ENCODE assay signal across 9 mouse cellular contexts in genomic region chr17:46265918-46266618, GRCm38 (mm10). TPM values are rescaled to one million over a fixed set of nuclear protein-coding genes. Genes with fewer than 3 reads are reported as not detected.
DNase-seq lines count a peak whose midpoint lies in the region; ATAC-seq and TF ChIP-seq lines count a peak whose summit lies in the region.
"Had no signal": no experiment of that assay in that cellular context is flagged by ENCODE, and none has a peak within 500 bp of the region (broad histone marks: within the 10 kb centered on the region; RNA-seq: fewer than 3 reads in every experiment).

No protein-coding gene starts in this region.

- peak; percentile 81 to 89 (median 87) for TF ChIP-seq CTCF in MEL (IDR thresholded peaks at IDR 0.05 in 2 of 3, conservative IDR thresholded peaks at IDR 0.05 in 1 of 3; ENCODE audit: control insufficient read depth in 1 of 3, insufficient read depth in 1 of 3, low read depth in 2 of 3, low read length in 3 of 3, poor library complexity in 1 of 3, severe bottlenecking in 1 of 3)

- DNase-seq in MEL (ENCODE audit: low read depth, low spot score), result peak; percentile 69
- peak; percentile 85 for DNase-seq in cerebellum, adult 11-12 months
- DNase-seq in layer of hippocampus, postnatal 14 days (ENCODE audit: low spot score in 2 of 2), result peak; percentile 89 to 93
- peak; percentile 91 for DNase-seq in lung, postnatal 10 days
- peak; percentile 86 for DNase-seq in right cerebral cortex, adult 18-20 months
- DNase-seq in urinary bladder, postnatal 36 days (ENCODE audit: low spot score in 2 of 2), result peak; percentile 73 to 80

- H3K9ac ChIP-seq in MEL (ENCODE audit: control insufficient read depth, low read depth, low read length, poor library complexity, severe bottlenecking), result no peak overlapping the region
- H3K9ac ChIP-seq in forebrain, embryonic 15.5 days (replicated peaks), result no peak overlapping the region
- no peak overlapping the region for H3K9ac ChIP-seq in hindbrain, embryonic 12.5 days
- H3K9ac ChIP-seq: neural tube, embryonic 12.5 days had no signal

- H3K9me3 ChIP-seq in MEL (replicated peaks; ENCODE audit: insufficient read depth, low read length), result no peaks in the 10 kb centered on the region
- H3K9me3 ChIP-seq in forebrain, embryonic 15.5 days, result no peaks in the 10 kb centered on the region
- H3K9me3 ChIP-seq in hindbrain, embryonic 12.5 days (replicated peaks), result no peaks in the 10 kb centered on the region
- H3K9me3 ChIP-seq: neural tube, embryonic 12.5 days had no signal

- no peak for TF ChIP-seq POLR2A in MEL (IDR thresholded peaks at IDR 0.05; ENCODE audit: control insufficient read depth in 1 of 2, insufficient read depth in 1 of 2, low read depth in 1 of 2, low read length in 2 of 2, poor library complexity in 1 of 2)

- no peak overlapping the region for H3K4me3 ChIP-seq in MEL (ENCODE audit: control insufficient read depth in 1 of 2, insufficient read depth in 1 of 2, low read depth in 2 of 2, low read length in 2 of 2)
- no peak overlapping the region for H3K4me3 ChIP-seq in forebrain, embryonic 15.5 days
- H3K4me3 ChIP-seq in hindbrain, embryonic 12.5 days, result no peak overlapping the region
- H3K4me3 ChIP-seq: neural tube, embryonic 12.5 days had no signal

- no peaks in the 10 kb centered on the region for H3K4me1 ChIP-seq in MEL (ENCODE audit: control insufficient read depth in 1 of 2, insufficient read depth in 2 of 2, low read length in 2 of 2)
- peaks cover 3% of the 10 kb centered on the region for H3K4me1 ChIP-seq in forebrain, embryonic 15.5 days
- H3K4me1 ChIP-seq in hindbrain, embryonic 12.5 days, result no peaks in the 10 kb centered on the region; the same call in 1 of the 2 replicates
- H3K4me1 ChIP-seq: neural tube, embryonic 12.5 days had no signal

- no peak overlapping the region for H3K27ac ChIP-seq in MEL (ENCODE audit: control insufficient read depth, low read depth, low read length)
- no peak overlapping the region for H3K27ac ChIP-seq in forebrain, embryonic 15.5 days (replicated peaks)
- no peak overlapping the region for H3K27ac ChIP-seq in hindbrain, embryonic 12.5 days
- H3K27ac ChIP-seq: neural tube, embryonic 12.5 days had no signal

- 31% methylated on average over 14 of the region's 14 CpGs for WGBS in forebrain, embryonic 15.5 days
- WGBS in hindbrain, embryonic 12.5 days, result 33% methylated on average over 14 of the region's 14 CpGs

- peak; percentile 85 for TF ChIP-seq RAD21 in MEL (IDR thresholded peaks at IDR 0.05; ENCODE audit: low read depth, low read length)

- peak; percentile 81 for ATAC-seq in forebrain, embryonic 15.5 days (replicated peaks)
- ATAC-seq in hindbrain, embryonic 12.5 days (ENCODE audit: low FRiP score), result 0 out of 2 replicates have a peak, but pooled peaks have one; percentile 7

- H3K4me2 ChIP-seq in forebrain, embryonic 15.5 days (replicated peaks), result no peak overlapping the region
- H3K4me2 ChIP-seq in hindbrain, embryonic 12.5 days (replicated peaks), result no peak overlapping the region
- H3K4me2 ChIP-seq: neural tube, embryonic 12.5 days had no signal

- H3K27me3 ChIP-seq in MEL (ENCODE audit: control insufficient read depth in 1 of 2, insufficient read depth in 2 of 2, low read length in 2 of 2), result no peaks in the 10 kb centered on the region
- no peaks in the 10 kb centered on the region for H3K27me3 ChIP-seq in forebrain, embryonic 15.5 days
- no peaks in the 10 kb centered on the region for H3K27me3 ChIP-seq in hindbrain, embryonic 12.5 days
- H3K27me3 ChIP-seq: neural tube, embryonic 12.5 days had no signal

- H3K36me3 ChIP-seq in MEL (ENCODE audit: control insufficient read depth in 1 of 2, insufficient read depth in 2 of 2, low read length in 2 of 2), result peaks cover 0 to 8% of the 10 kb centered on the region in 2 experiments; a peak in 2 of 4 replicates
- H3K36me3 ChIP-seq in forebrain, embryonic 15.5 days, result peaks cover 31% of the 10 kb centered on the region
- peaks cover 80% of the 10 kb centered on the region for H3K36me3 ChIP-seq in hindbrain, embryonic 12.5 days

- no peaks in the 10 kb centered on the region for H3K79me2 ChIP-seq in MEL (ENCODE audit: control insufficient read depth, insufficient read depth, low read length, poor library complexity)

- no peak for TF ChIP-seq EP300 in MEL (IDR thresholded peaks at IDR 0.05; ENCODE audit: low read depth in 1 of 2, low read length in 2 of 2)

TF ChIP-seq in MEL, 35 proteins besides CTCF, POLR2A, EP300 and RAD21:
- TF ChIP-seq SMC3 (IDR thresholded peaks at IDR 0.05; ENCODE audit: low read depth, low read length) (peak; percentile 85), ZNF384 (IDR thresholded peaks at IDR 0.05; ENCODE audit: low read depth, low read length) (peak; percentile 92), ZMIZ1 (IDR thresholded peaks at IDR 0.05; ENCODE audit: low read depth, low read length) (no peak), POLR2AphosphoS5 (IDR thresholded peaks at IDR 0.05; ENCODE audit: borderline replicate concordance, low read depth, low read length) (no peak), MAX (IDR thresholded peaks at IDR 0.05; ENCODE audit: low read length) (no peak), UBTF (IDR thresholded peaks at IDR 0.05; ENCODE audit: borderline replicate concordance, insufficient read depth, low read depth, low read length) (no peak), CHD1 (IDR thresholded peaks at IDR 0.05; ENCODE audit: low read depth, low read length) (no peak), MAFK (IDR thresholded peaks at IDR 0.05; ENCODE audit: borderline replicate concordance, low read depth, low read length) (no peak), ZC3H11A (IDR thresholded peaks at IDR 0.05; ENCODE audit: low read depth, low read length) (peak; percentile 62), HCFC1 (IDR thresholded peaks at IDR 0.05; ENCODE audit: low read depth, low read length) (no peak), USF1 (IDR thresholded peaks at IDR 0.05; ENCODE audit: low read depth, low read length) (no peak), TAL1 (IDR thresholded peaks at IDR 0.05; ENCODE audit: low read length) (no peak), NELFE (IDR thresholded peaks at IDR 0.05; ENCODE audit: low read depth, low read length) (no peak)

RNA-seq across cellular contexts. Expression of gene Lrrc73, which starts 12.7 kb away (rescaled TPM):
- 0.72 and 1.2 TPM in 2 replicates for total RNA-seq in MEL (2012; rRNA removed)
- polyA plus RNA-seq in MEL (2012; ENCODE audit: insufficient read depth in 1 of 2, insufficient read length in 2 of 2, low read depth in 1 of 2, low replicate concordance in 2 of 2, missing spikeins in 1 of 2), result 1 to 10 TPM in 1 of 2 experiments, not detected in 1; 3.5 TPM
- polyA plus RNA-seq in forebrain, embryonic 15.5 days (2015; fragmentation: Nextera tagmentation; extraction: Ambion mirVana), result 10.0 and 12.0 TPM in 2 replicates
- polyA plus RNA-seq in hindbrain, embryonic 12.5 days (2016; fragmentation: Nextera tagmentation; extraction: Ambion mirVana), result 3.9 and 4.1 TPM in 2 replicates
- total RNA-seq in layer of hippocampus, postnatal 14 days (2021), result 10 to 100 TPM; 76.9 to 83.1 TPM

RNA-seq across cellular contexts. Expression of gene Tjap1, which starts 16.8 kb away (rescaled TPM):
- total RNA-seq in MEL (2012; rRNA removed), result 11.0 and 12.9 TPM in 2 replicates
- 10 to 100 TPM in 1 of 2 experiments, not detected in 1; 41.2 TPM for polyA plus RNA-seq in MEL (2012; ENCODE audit: insufficient read depth in 1 of 2, insufficient read length in 2 of 2, low read depth in 1 of 2, low replicate concordance in 2 of 2, missing spikeins in 1 of 2)
- polyA plus RNA-seq in forebrain, embryonic 15.5 days (2015; fragmentation: Nextera tagmentation; extraction: Ambion mirVana), result 31.5 and 37.1 TPM in 2 replicates
- polyA plus RNA-seq in hindbrain, embryonic 12.5 days (2016; fragmentation: Nextera tagmentation; extraction: Ambion mirVana), result 50.0 and 54.1 TPM in 2 replicates
- total RNA-seq in layer of hippocampus, postnatal 14 days (2021), result 10 to 100 TPM; 43.4 to 49.2 TPM

RNA-seq across cellular contexts. Expression of gene Yipf3, which starts 18.2 kb away (rescaled TPM):
- 18.9 and 20.8 TPM in 2 replicates for total RNA-seq in MEL (2012; rRNA removed)
- 10 to 100 TPM in 1 of 2 experiments, not detected in 1; 86.5 TPM for polyA plus RNA-seq in MEL (2012; ENCODE audit: insufficient read depth in 1 of 2, insufficient read length in 2 of 2, low read depth in 1 of 2, low replicate concordance in 2 of 2, missing spikeins in 1 of 2)
- 91.5 and 93.8 TPM in 2 replicates for polyA plus RNA-seq in forebrain, embryonic 15.5 days (2015; fragmentation: Nextera tagmentation; extraction: Ambion mirVana)
- polyA plus RNA-seq in hindbrain, embryonic 12.5 days (2016; fragmentation: Nextera tagmentation; extraction: Ambion mirVana), result 77.2 and 83.8 TPM in 2 replicates
- total RNA-seq in layer of hippocampus, postnatal 14 days (2021), result 10 to 100 TPM; 81.9 to 91.9 TPM

RNA-seq across cellular contexts. Expression of gene Polr1c, which starts 18.2 kb away (rescaled TPM):
- 188 and 197 TPM in 2 replicates for total RNA-seq in MEL (2012; rRNA removed)
- 100 to 1,000 TPM in 1 of 2 experiments, not detected in 1; 195 TPM for polyA plus RNA-seq in MEL (2012; ENCODE audit: insufficient read depth in 1 of 2, insufficient read length in 2 of 2, low read depth in 1 of 2, low replicate concordance in 2 of 2, missing spikeins in 1 of 2)
- polyA plus RNA-seq in forebrain, embryonic 15.5 days (2015; fragmentation: Nextera tagmentation; extraction: Ambion mirVana), result 89.5 and 97.2 TPM in 2 replicates
- 76.1 and 91.8 TPM in 2 replicates for polyA plus RNA-seq in hindbrain, embryonic 12.5 days (2016; fragmentation: Nextera tagmentation; extraction: Ambion mirVana)
- 10 to 100 TPM; 35.0 to 35.9 TPM for total RNA-seq in layer of hippocampus, postnatal 14 days (2021)

RNA-seq across cellular contexts. Expression of gene Dlk2, which starts 31.2 kb away (rescaled TPM):
- not detected in 2 replicates for total RNA-seq in MEL (2012; rRNA removed)
- under 1 TPM in 1 of 2 experiments, not detected in 1; 0.07 TPM for polyA plus RNA-seq in MEL (2012; ENCODE audit: insufficient read depth in 1 of 2, insufficient read length in 2 of 2, low read depth in 1 of 2, low replicate concordance in 2 of 2, missing spikeins in 1 of 2)
- polyA plus RNA-seq in forebrain, embryonic 15.5 days (2015; fragmentation: Nextera tagmentation; extraction: Ambion mirVana), result 7.2 and 9.2 TPM in 2 replicates
- 2.9 and 3.1 TPM in 2 replicates for polyA plus RNA-seq in hindbrain, embryonic 12.5 days (2016; fragmentation: Nextera tagmentation; extraction: Ambion mirVana)
- total RNA-seq in layer of hippocampus, postnatal 14 days (2021), result 10 to 100 TPM; 44.1 to 50.9 TPM
